Mouse (Mus musculus) gastrocnemius, adult 2 months (tissue): ENCODE results near the gene Rps19bp1. TPM values are rescaled to one million over a fixed set of nuclear protein-coding genes. Genes with fewer than 3 reads are reported as not detected.

Experiments
- DNase-seq: peaks from one replicate; pipeline ENCODE4 v3.0.0; 2022
- H3K27ac ChIP-seq: fragments of 200-600 bp; 2 replicates; pipeline ENCODE4 v1.8.1; 2022; ENCODE audit warnings: mild to moderate bottlenecking
- H3K4me3 ChIP-seq: fragments of 200-600 bp; 2 replicates; pipeline ENCODE4 v1.8.1; 2022; ENCODE audit warnings: mild to moderate bottlenecking, moderate library complexity
- CTCF ChIP-seq: fragments of 200-600 bp; IDR thresholded peaks from 2 replicates; pipeline ENCODE4 v1.8.1; 2022; ENCODE audit warnings: antibody characterized with exemption, mild to moderate bottlenecking, moderate library complexity
- intact Hi-C: fragments of 180-260 bp; cut with DNase I; formaldehyde crosslinking; loops from one replicate; pipeline ENCODE4 v1.15.1; 2025
- total RNA-seq, 2 experiments: library from RNA; stranded (reverse); gene quantifications; 2 replicates each; pipeline ENCODE4 v1.2.3; 2021

Gene Rps19bp1
- total RNA-seq, 2 experiments from 2014 or later = 11.3 to 16.0 TPM

DNA sequence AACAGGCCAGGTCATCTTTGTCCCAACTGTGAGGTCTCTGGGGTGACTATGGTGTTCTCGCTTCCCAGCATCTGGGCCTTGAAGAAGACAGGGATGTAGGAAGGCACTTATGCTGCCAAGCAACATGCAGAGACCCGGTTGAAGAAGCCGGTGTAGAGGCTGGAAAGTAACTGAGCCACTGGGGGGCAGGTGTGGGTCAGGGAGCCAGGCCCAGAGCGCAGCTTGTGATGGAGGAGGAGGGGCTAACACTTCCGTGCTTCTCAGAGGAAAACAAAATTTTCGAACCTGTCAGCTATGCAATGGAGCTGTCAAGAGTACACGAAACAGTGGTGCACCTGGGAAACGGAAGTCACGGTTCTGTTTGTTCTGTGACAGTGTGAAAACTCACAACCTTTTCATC is 13.0 kb upstream of the Rps19bp1 start:
- no peak for TF ChIP-seq CTCF
- intact Hi-C loops = no loop called here
- no peak for DNase-seq
- Histone ChIP-seq H3K27ac (no peak overlapping the region), H3K4me3 (no peak overlapping the region)

DNA sequence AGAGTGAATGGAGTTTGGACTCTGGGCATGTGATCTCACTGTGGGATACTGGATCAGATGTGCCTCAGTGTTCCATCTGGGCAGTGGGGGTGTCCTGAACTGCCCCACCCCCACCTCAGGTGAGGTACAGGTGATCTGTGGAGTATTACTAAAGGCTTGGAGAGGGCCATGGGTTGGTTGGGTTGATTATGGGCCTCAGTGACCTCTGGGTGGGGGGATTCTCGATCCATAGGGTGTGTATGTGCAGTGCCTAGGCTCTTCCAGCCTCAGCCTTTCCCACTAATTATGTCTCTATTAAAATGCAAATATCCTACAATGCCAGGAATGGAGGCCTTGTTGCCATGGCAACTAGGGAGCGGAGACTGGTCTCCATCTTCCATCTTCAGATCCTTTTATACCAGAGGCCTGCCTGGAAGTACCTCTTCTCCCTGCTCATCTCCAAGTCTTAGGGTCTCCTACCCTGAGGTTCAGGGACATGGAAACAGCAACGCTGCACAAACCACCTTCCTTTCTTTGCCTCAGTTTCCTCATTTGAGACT is 7.8 kb upstream of the Rps19bp1 start:
- no peak overlapping the region for H3K27ac ChIP-seq
- TF ChIP-seq CTCF = no peak
- no peak overlapping the region for H3K4me3 ChIP-seq
- no peak for DNase-seq
- intact Hi-C loops = no loop called here

- intact Hi-C loops = loop anchor here (5.0 kb wide), 1 partner anchor 426 kb away; no protein-coding TSS in a partner anchor
These were observed 2.2 kb upstream of the Rps19bp1 start for GRCm38 (mm10) chr15:80266281-80266680.

GRCm38 (mm10) chr15:80261100-80261499 is 3.0 kb downstream of the Rps19bp1 start:
- intact Hi-C loops = loop anchor here (1.0 to 5.0 kb wide), 2 partner anchors 36 to 441 kb away; no protein-coding TSS in a partner anchor

More at GRCm38 (mm10) chr15:80266281-80266680, 2.2 kb upstream of the Rps19bp1 start:
- peak; percentile 72 for DNase-seq
- no peak overlapping the region for H3K27ac ChIP-seq
- no peak overlapping the region for H3K4me3 ChIP-seq
- peak; percentile 83 for TF ChIP-seq CTCF

GRCm38 (mm10) chr15:80260677-80261076 is 3.4 kb downstream of the Rps19bp1 start:
- peak; percentile 98 for TF ChIP-seq CTCF
- H3K27ac ChIP-seq = peak overlapping the region; percentile 52
- intact Hi-C loops = loop anchor here (1.0 to 5.0 kb wide), 2 partner anchors 35 to 442 kb away; no protein-coding TSS in a partner anchor

More at GRCm38 (mm10) chr15:80261100-80261499, 3.0 kb downstream of the Rps19bp1 start:
- H3K4me3 ChIP-seq = no peak overlapping the region
- no peak for TF ChIP-seq CTCF
- no peak overlapping the region for H3K27ac ChIP-seq
- DNase-seq = no peak

GRCm38 (mm10) chr15:80259406-80260045 is 4.6 kb downstream of the Rps19bp1 start:
- TF ChIP-seq CTCF = no peak
- no peak overlapping the region for H3K4me3 ChIP-seq
- intact Hi-C loops = loop anchor here (5.0 kb wide), 1 partner anchor 443 kb away; no protein-coding TSS in a partner anchor
- no peak for DNase-seq
- peak overlapping the region; percentile 99; the same call in 1 of the 2 replicates for H3K27ac ChIP-seq

More at GRCm38 (mm10) chr15:80260677-80261076, 3.4 kb downstream of the Rps19bp1 start:
- peak; percentile 88 for DNase-seq
- no peak overlapping the region for H3K4me3 ChIP-seq

GRCm38 (mm10) chr15:80258240-80259170 is 5.6 kb downstream of the Rps19bp1 start:
- Histone ChIP-seq H3K4me3 (peak overlapping the region; percentile 78), H3K27ac (peak overlapping the region; percentile 99)
- no peak for DNase-seq
- intact Hi-C loops = no loop called here
- no peak for TF ChIP-seq CTCF

DNA sequence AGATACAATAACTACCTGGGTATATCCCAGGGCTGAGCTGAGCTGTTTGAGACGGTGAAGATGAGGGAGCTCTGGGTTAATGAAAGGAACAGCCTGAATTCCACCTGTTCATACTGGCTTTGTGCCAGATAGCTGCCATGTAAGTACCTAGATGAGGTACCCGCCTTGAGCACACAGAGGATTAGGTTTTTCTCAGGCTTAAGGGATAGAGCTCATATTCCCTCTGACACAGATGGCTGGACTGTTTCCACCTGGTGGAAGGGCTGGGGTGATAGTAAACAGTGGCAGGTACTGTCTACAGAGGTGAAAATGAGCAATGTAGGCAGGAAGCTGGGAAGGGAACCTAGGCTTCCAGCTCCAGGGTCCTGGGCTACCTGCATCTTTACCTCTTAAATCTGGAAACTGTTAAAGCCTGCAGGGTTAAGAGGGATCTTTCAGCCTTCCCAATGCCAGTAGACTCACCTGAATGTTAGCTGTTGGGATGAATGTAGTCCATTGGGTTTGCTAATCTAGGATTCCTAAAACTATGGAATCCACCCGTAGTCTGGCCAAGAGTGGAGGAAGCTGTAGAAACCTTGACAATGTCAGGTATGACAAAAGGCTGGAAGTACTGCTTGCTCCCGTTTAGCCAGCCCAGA is 6.4 kb downstream of the Rps19bp1 start:
- no peak for TF ChIP-seq CTCF
- DNase-seq = peak; percentile 60
- intact Hi-C loops = no loop called here
- Histone ChIP-seq H3K27ac (peak overlapping the region; percentile 99), H3K4me3 (peak overlapping the region; percentile 78)

DNA sequence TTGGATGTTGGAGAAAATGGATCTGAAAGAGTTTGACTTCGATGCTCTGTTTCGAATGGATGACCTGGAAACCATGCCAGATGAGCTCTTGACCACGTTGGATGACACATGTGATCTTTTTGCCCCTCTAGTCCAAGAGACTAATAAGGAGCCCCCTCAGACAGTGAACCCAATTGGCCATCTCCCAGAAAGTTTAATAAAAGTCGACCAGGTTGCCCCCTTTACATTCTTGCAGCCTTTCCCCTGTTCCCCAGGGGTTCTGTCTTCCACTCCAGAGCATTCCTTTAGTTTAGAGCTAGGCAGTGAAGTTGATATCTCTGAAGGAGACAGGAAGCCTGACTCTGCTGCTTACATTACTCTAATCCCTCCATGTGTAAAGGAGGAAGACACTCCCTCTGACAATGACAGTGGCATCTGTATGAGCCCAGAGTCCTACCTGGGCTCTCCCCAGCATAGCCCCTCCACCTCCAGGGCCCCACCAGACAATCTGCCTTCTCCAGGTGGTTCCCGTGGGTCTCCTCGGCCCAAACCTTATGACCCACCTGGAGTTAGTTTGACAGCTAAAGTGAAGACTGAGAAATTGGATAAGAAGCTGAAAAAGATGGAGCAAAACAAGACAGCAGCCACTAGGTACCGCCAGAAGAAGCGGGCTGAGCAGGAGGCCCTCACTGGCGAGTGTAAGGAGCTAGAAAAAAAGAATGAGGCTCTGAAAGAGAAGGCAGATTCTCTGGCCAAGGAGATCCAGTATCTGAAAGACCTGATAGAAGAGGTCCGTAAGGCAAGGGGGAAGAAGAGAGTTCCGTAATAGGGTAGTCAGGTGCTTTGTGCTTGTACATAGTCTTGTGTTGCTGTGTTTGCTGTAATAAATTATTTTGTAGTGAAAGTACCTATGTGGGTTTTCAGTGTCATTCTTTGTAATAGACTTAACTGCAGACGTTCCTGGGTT is 7.2 kb downstream of the Rps19bp1 start:
- no peak for TF ChIP-seq CTCF
- intact Hi-C loops = no loop called here
- no peak for DNase-seq
- Histone ChIP-seq H3K4me3 (peak overlapping the region; percentile 78), H3K27ac (peak overlapping the region; percentile 99)

GRCm38 (mm10) chr15:80256242-80256641 is 7.9 kb downstream of the Rps19bp1 start:
- peak overlapping the region; percentile 99 for H3K27ac ChIP-seq
- H3K4me3 ChIP-seq = peak overlapping the region; percentile 78
- intact Hi-C loops = no loop called here
- peak; percentile 33 for DNase-seq
- TF ChIP-seq CTCF = no peak

DNA sequence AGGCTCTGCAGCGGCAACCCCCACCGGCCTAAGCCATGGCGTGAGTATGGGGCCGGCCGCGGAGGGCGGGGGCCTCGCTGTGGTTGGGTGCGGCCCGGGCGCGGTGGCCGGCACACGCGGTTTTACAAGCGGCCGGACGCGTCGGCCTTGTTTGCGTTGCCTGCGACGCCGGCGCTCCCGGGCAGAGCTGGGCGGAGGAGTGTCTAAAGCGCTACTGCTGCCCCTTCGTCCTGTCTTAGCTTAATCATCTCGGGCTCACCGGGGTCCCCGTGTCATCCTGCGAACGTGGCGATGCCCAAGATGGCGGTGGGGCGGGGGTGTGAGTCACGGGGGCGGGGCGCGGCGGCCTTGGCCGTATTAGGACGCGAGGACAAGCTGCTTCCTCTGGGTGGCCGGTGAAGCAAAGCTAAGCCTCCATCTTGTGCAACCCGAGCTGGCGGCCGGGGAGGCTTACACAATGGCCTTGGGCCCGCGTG is 8.4 kb downstream of the Rps19bp1 start:
- H3K27ac ChIP-seq = peak overlapping the region; percentile 99
- 0 out of 2 replicates have a peak, but pooled peaks have one; percentile 5 for TF ChIP-seq CTCF
- intact Hi-C loops = loop anchor here (2.0 kb wide), 1 partner anchor 21 kb away; the partner anchor contains the start of genes AC140267.1 and Mief1
- peak; percentile 93 for DNase-seq
- H3K4me3 ChIP-seq = peak overlapping the region; percentile 78
